Comparison of ENCODE assay signal across 14 mouse cellular contexts in genomic region chr11:54918273-54918672, GRCm38 (mm10). TPM values are rescaled to one million over a fixed set of nuclear protein-coding genes. Genes with fewer than 3 reads are reported as not detected.
A peak's percentile ranks its signal among the peaks of the same experiment; 100 is the strongest.
DNase-seq lines count a peak whose midpoint lies in the region; ATAC-seq and TF ChIP-seq lines count a peak whose summit lies in the region.
"Had no signal": no experiment of that assay in that cellular context is flagged by ENCODE, and none has a peak within 500 bp of the region (broad histone marks: within the 10 kb centered on the region; RNA-seq: fewer than 3 reads in every experiment).

No protein-coding gene starts in this region.

- peak; percentile 54 for TF ChIP-seq CTCF in kidney, postnatal 0 days (IDR thresholded peaks at IDR 0.05; ENCODE audit: low read depth)
- 0 out of 2 replicates have a peak, but pooled peaks have one; percentile 20 for TF ChIP-seq CTCF in thymus, adult 2 months (IDR thresholded peaks at IDR 0.05; ENCODE audit: borderline replicate concordance, control insufficient read depth, extremely low read depth, insufficient read depth, low read length, poor library complexity)

- H3K27ac ChIP-seq in kidney, postnatal 0 days, result no peak overlapping the region
- H3K27ac ChIP-seq in thymus, adult 2 months (ENCODE audit: control insufficient read depth, insufficient read depth, low read length), result no peak overlapping the region
- H3K27ac ChIP-seq in kidney, embryonic 15.5 days, result no peak overlapping the region
- H3K27ac ChIP-seq: limb, embryonic 10.5 days; midbrain, embryonic 12.5 days; neural tube, embryonic 12.5 days had no signal

- no peak for TF ChIP-seq POLR2A in thymus, adult 2 months (IDR thresholded peaks at IDR 0.05; ENCODE audit: control insufficient read depth, extremely low read depth, insufficient read depth, low read length, poor library complexity)

- no peak for ATAC-seq in kidney, postnatal 0 days (replicated peaks; ENCODE audit: low FRiP score, low read depth)
- no peak for ATAC-seq in kidney, embryonic 15.5 days (replicated peaks; ENCODE audit: low FRiP score)

- peaks cover 29% of the 10 kb centered on the region; the same call in 1 of the 2 replicates for H3K36me3 ChIP-seq in kidney, postnatal 0 days (ENCODE audit: insufficient read depth, low read length)
- H3K36me3 ChIP-seq in thymus, adult 2 months (ENCODE audit: control insufficient read depth, insufficient read depth, low read length), result peaks cover 86% of the 10 kb centered on the region
- H3K36me3 ChIP-seq in splenic B cell, adult 2 months (ENCODE audit: control insufficient read depth, insufficient read depth, low read length, poor library complexity, severe bottlenecking), result peaks cover 24% of the 10 kb centered on the region
- H3K36me3 ChIP-seq in kidney, embryonic 15.5 days, result peaks cover 85% of the 10 kb centered on the region

- H3K4me1 ChIP-seq in kidney, postnatal 0 days (replicated peaks; ENCODE audit: insufficient read depth, low read length), result no peaks in the 10 kb centered on the region
- H3K4me1 ChIP-seq in thymus, adult 2 months (replicated peaks; ENCODE audit: control insufficient read depth, insufficient read depth, low read length), result no peaks in the 10 kb centered on the region
- peaks cover 17% of the 10 kb centered on the region for H3K4me1 ChIP-seq in kidney, embryonic 15.5 days
- H3K4me1 ChIP-seq: midbrain, embryonic 12.5 days; neural tube, embryonic 12.5 days had no signal

- H3K9ac ChIP-seq in kidney, postnatal 0 days (ENCODE audit: low read depth, low read length), result no peak overlapping the region
- no peak overlapping the region for H3K9ac ChIP-seq in kidney, embryonic 15.5 days
- H3K9ac ChIP-seq: midbrain, embryonic 12.5 days; neural tube, embryonic 12.5 days had no signal

- WGBS in kidney, postnatal 0 days, result 89% methylated on average over 4 of the region's 4 CpGs
- WGBS in thymus, adult 2 months, result 97% methylated on average over 4 of the region's 4 CpGs
- WGBS in kidney, embryonic 15.5 days, result 88% methylated on average over 4 of the region's 4 CpGs

- no peaks in the 10 kb centered on the region for H3K27me3 ChIP-seq in kidney, postnatal 0 days (ENCODE audit: insufficient read depth, low read length)
- H3K27me3 ChIP-seq in thymus, adult 2 months (ENCODE audit: control insufficient read depth, insufficient read depth, low read length), result no peaks in the 10 kb centered on the region
- no peaks in the 10 kb centered on the region for H3K27me3 ChIP-seq in splenic B cell, adult 2 months (ENCODE audit: control insufficient read depth, insufficient read depth, low read length, poor library complexity, severe bottlenecking)
- H3K27me3 ChIP-seq in kidney, embryonic 15.5 days, result no peaks in the 10 kb centered on the region
- H3K27me3 ChIP-seq: midbrain, embryonic 12.5 days; neural tube, embryonic 12.5 days had no signal

- no peak overlapping the region for H3K4me2 ChIP-seq in kidney, postnatal 0 days (ENCODE audit: low read length)
- H3K4me2 ChIP-seq in kidney, embryonic 15.5 days, result no peak overlapping the region
- H3K4me2 ChIP-seq: midbrain, embryonic 12.5 days; neural tube, embryonic 12.5 days had no signal

- DNase-seq in kidney, postnatal 0 days (ENCODE audit: low spot score), result no peak
- DNase-seq in kidney, postnatal 4 days, result no peak
- DNase-seq in thymus, adult 2 months, result no peak
- DNase-seq in thymus, postnatal 10 days (ENCODE audit: low spot score in 2 of 2), result no peak
- peak; percentile 48 for DNase-seq in R1 (ENCODE audit: low read depth, low spot score)
- peak; percentile 43 for DNase-seq in splenic B cell, adult 2 months (ENCODE audit: low read depth, low spot score)
- DNase-seq in cerebellum, postnatal 10 days, result no peak
- DNase-seq: kidney, adult 8-10 months; layer of hippocampus, adult 9-11 months; thymus, adult 18-20 months had no signal

- H3K4me3 ChIP-seq in kidney, postnatal 0 days (replicated peaks; ENCODE audit: low read depth, low read length), result no peak overlapping the region
- no peak overlapping the region for H3K4me3 ChIP-seq in thymus, adult 2 months (ENCODE audit: control insufficient read depth, insufficient read depth, low read length)
- H3K4me3 ChIP-seq in kidney, embryonic 15.5 days (replicated peaks), result no peak overlapping the region
- H3K4me3 ChIP-seq: limb, embryonic 10.5 days; midbrain, embryonic 12.5 days; neural tube, embryonic 12.5 days had no signal

- no peaks in the 10 kb centered on the region for H3K9me3 ChIP-seq in kidney, postnatal 0 days (replicated peaks; ENCODE audit: low read length)
- no peaks in the 10 kb centered on the region for H3K9me3 ChIP-seq in kidney, embryonic 15.5 days (replicated peaks)
- H3K9me3 ChIP-seq: limb, embryonic 10.5 days; neural tube, embryonic 12.5 days had no signal

RNA-seq across cellular contexts. Expression of gene Gpx3, which starts 16.0 kb away (rescaled TPM):
- 1,362 and 1,474 TPM in 2 replicates for polyA plus RNA-seq in kidney, postnatal 0 days (2015; fragmentation: Nextera tagmentation; extraction: Ambion mirVana)
- polyA plus RNA-seq in thymus, adult 2 months (2012; rRNA removed), result 120 and 133 TPM in 2 replicates
- 156 and 157 TPM in 2 replicates for polyA plus RNA-seq in kidney, embryonic 15.5 days (2015; fragmentation: Nextera tagmentation; extraction: Ambion mirVana)

RNA-seq across cellular contexts. Expression of gene Tnip1, which starts 44.4 kb away (rescaled TPM):
- 17.5 and 20.3 TPM in 2 replicates for polyA plus RNA-seq in kidney, postnatal 0 days (2015; fragmentation: Nextera tagmentation; extraction: Ambion mirVana)
- 114 and 121 TPM in 2 replicates for polyA plus RNA-seq in thymus, adult 2 months (2012; rRNA removed)
- polyA plus RNA-seq in kidney, embryonic 15.5 days (2015; fragmentation: Nextera tagmentation; extraction: Ambion mirVana), result 16.8 and 20.7 TPM in 2 replicates

RNA-seq across cellular contexts. Expression of gene Hint1, which starts 52.1 kb away (rescaled TPM):
- 1,015 and 1,085 TPM in 2 replicates for polyA plus RNA-seq in kidney, postnatal 0 days (2015; fragmentation: Nextera tagmentation; extraction: Ambion mirVana)
- 322 and 336 TPM in 2 replicates for polyA plus RNA-seq in thymus, adult 2 months (2012; rRNA removed)
- polyA plus RNA-seq in kidney, embryonic 15.5 days (2015; fragmentation: Nextera tagmentation; extraction: Ambion mirVana), result 683 and 778 TPM in 2 replicates

RNA-seq across cellular contexts. Expression of gene Lyrm7, which starts 57.6 kb away (rescaled TPM):
- 7.3 and 7.7 TPM in 2 replicates for polyA plus RNA-seq in kidney, postnatal 0 days (2015; fragmentation: Nextera tagmentation; extraction: Ambion mirVana)
- polyA plus RNA-seq in thymus, adult 2 months (2012; rRNA removed), result 2.9 and 3.5 TPM in 2 replicates
- 5.3 and 8.6 TPM in 2 replicates for polyA plus RNA-seq in kidney, embryonic 15.5 days (2015; fragmentation: Nextera tagmentation; extraction: Ambion mirVana)

Comparison
In these comparisons a context has a peak if more than half of its experiments do, and no peak if none do; other contexts are left out.
1. DNase-seq: peak in R1 (single experiment) and splenic B cell, adult 2 months (single experiment); none in kidney, postnatal 0 days (single experiment), kidney, postnatal 4 days (0 of 2), thymus, adult 2 months (single experiment), thymus, postnatal 10 days (0 of 2) and cerebellum, postnatal 10 days (0 of 2).